Mouse (Mus musculus) neural tube, embryonic 14.5 days (tissue): ENCODE data around the gene D930007J09Rik. TPM values are rescaled to one million over a fixed set of nuclear protein-coding genes. Genes with fewer than 3 reads are reported as not detected.

Experiments
- ATAC-seq: fragments of 200-750 bp; cut with Nextera tagmentation; 2 replicates; pipeline ENCODE4 v1.8.0; 2017; ENCODE audit warnings: low read depth, mild to moderate bottlenecking, moderate TSS enrichment, moderate library complexity
- H3K27ac ChIP-seq: fragments of 300-500 bp; sonication (generic); 2 replicates; pipeline ENCODE4 v1.5.1; 2014; ENCODE audit warnings: low read depth, mild to moderate bottlenecking, control low read depth, low read length, moderate library complexity, mixed read lengths
- H3K27me3 ChIP-seq: fragments of 300-500 bp; sonication (generic); 2 replicates; pipeline ENCODE4 v1.6.1; 2014; ENCODE audit warnings: low read length; ENCODE audit not compliant: control insufficient read depth, insufficient read depth
- H3K36me3 ChIP-seq: fragments of 300-500 bp; sonication (generic); 2 replicates; pipeline ENCODE4 v1.6.1; 2014; ENCODE audit warnings: low read length, mixed read lengths; ENCODE audit not compliant: control insufficient read depth, insufficient read depth
- H3K4me1 ChIP-seq: fragments of 300-500 bp; sonication (generic); 2 replicates; pipeline ENCODE4 v1.6.1; 2014; ENCODE audit warnings: low read length; ENCODE audit not compliant: control insufficient read depth, insufficient read depth
- H3K4me2 ChIP-seq: fragments of 300-500 bp; sonication (generic); 2 replicates; pipeline ENCODE4 v1.6.1; 2014; ENCODE audit warnings: mild to moderate bottlenecking, low read depth, low read length, control low read depth
- H3K4me3 ChIP-seq: fragments of 300-500 bp; sonication (generic); 2 replicates; pipeline ENCODE4 v1.5.1; 2014; ENCODE audit warnings: low read depth, low read length, control low read depth, mixed read lengths
- H3K9ac ChIP-seq: fragments of 300-500 bp; sonication (generic); replicated peaks from 2 replicates; pipeline ENCODE4 v1.6.1; 2014; ENCODE audit warnings: low read depth, mild to moderate bottlenecking, control low read depth, low read length, mixed read lengths
- H3K9me3 ChIP-seq: fragments of 300-500 bp; sonication (generic); 2 replicates; pipeline ENCODE4 v1.6.1; 2016; ENCODE audit warnings: low read length; ENCODE audit not compliant: control insufficient read depth
- WGBS: fragments of 180-500 bp; shearing (Covaris S2); extraction: QIAGEN DNeasy Blood & Tissue Kit; methylation state at CpG from one replicate; pipeline ENCODE4 v1.1.7; 2014; 5-methylcytosine and 5-hydroxymethylcytosine counted together
- polyA plus RNA-seq: library from polyadenylated mRNA; unstranded; fragments of >200 nt; fragmentation: Nextera tagmentation; extraction: Ambion mirVana; gene quantifications from 2 replicates; pipeline ENCODE4 v1.2.1, GENCODE M21; 2014

Gene D930007J09Rik
- polyA plus RNA-seq, 1 experiment from 2014 or later: not detected

- Histone ChIP-seq H3K9ac (no peak overlapping the region), H3K4me3 (no peak overlapping the region), H3K27me3 (no peaks in the 10 kb centered on the region), H3K4me1 (0 out of 2 replicates have a peak, but pooled peaks cover 3% of the 10 kb centered on the region), H3K9me3 (no peaks in the 10 kb centered on the region), H3K36me3 (no peaks in the 10 kb centered on the region), H3K4me2 (no peak overlapping the region), H3K27ac (no peak overlapping the region)
- 91% methylated on average over 5 of the region's 5 CpGs for WGBS
- ATAC-seq: no peak
These were observed 31.9 kb upstream of the D930007J09Rik start for GRCm38 (mm10) chr13:32834513-32834912.

GRCm38 (mm10) chr13:32833237-32833636, 30.6 kb upstream of the D930007J09Rik start:
- no peak overlapping the region for H3K27ac ChIP-seq
- no peak overlapping the region for H3K4me3 ChIP-seq
- 75% methylated on average over 6 of the region's 6 CpGs for WGBS
- H3K4me2 ChIP-seq: no peak overlapping the region
- no peak for ATAC-seq
- no peaks in the 10 kb centered on the region for H3K36me3 ChIP-seq
- H3K27me3 ChIP-seq: no peaks in the 10 kb centered on the region
- 0 out of 2 replicates have a peak, but pooled peaks cover 3% of the 10 kb centered on the region for H3K4me1 ChIP-seq
- no peaks in the 10 kb centered on the region for H3K9me3 ChIP-seq
- no peak overlapping the region for H3K9ac ChIP-seq

- Histone ChIP-seq H3K4me1 (0 out of 2 replicates have a peak, but pooled peaks cover 3% of the 10 kb centered on the region), H3K27me3 (no peaks in the 10 kb centered on the region), H3K27ac (no peak overlapping the region), H3K4me2 (no peak overlapping the region), H3K9me3 (no peaks in the 10 kb centered on the region), H3K9ac (no peak overlapping the region), H3K36me3 (no peaks in the 10 kb centered on the region), H3K4me3 (no peak overlapping the region)
- WGBS: 83% methylated on average over 3 of the region's 3 CpGs
- ATAC-seq: no peak
These were observed 30.1 kb upstream of the D930007J09Rik start for GRCm38 (mm10) chr13:32832776-32833175.

GRCm38 (mm10) chr13:32831505-32832273, 29.0 kb upstream of the D930007J09Rik start:
- Histone ChIP-seq H3K4me1 (0 out of 2 replicates have a peak, but pooled peaks cover 3% of the 10 kb centered on the region), H3K9me3 (no peaks in the 10 kb centered on the region), H3K4me3 (no peak overlapping the region), H3K9ac (no peak overlapping the region), H3K27ac (no peak overlapping the region), H3K4me2 (no peak overlapping the region), H3K36me3 (no peaks in the 10 kb centered on the region), H3K27me3 (no peaks in the 10 kb centered on the region)
- whole genome bisulfite sequencing: 71% methylated on average over 3 of the region's 3 CpGs
- ATAC-seq: no peak

- no peak overlapping the region for H3K4me3 ChIP-seq
- ATAC-seq: no peak
- no peaks in the 10 kb centered on the region for H3K9me3 ChIP-seq
- no peak overlapping the region for H3K27ac ChIP-seq
- 0 out of 2 replicates have a peak, but pooled peaks cover 3% of the 10 kb centered on the region for H3K4me1 ChIP-seq
- H3K27me3 ChIP-seq: no peaks in the 10 kb centered on the region
- H3K4me2 ChIP-seq: no peak overlapping the region
- H3K36me3 ChIP-seq: no peaks in the 10 kb centered on the region
- WGBS: 88% methylated on average over 4 of the region's 4 CpGs
- H3K9ac ChIP-seq: no peak overlapping the region
These were observed 26.2 kb upstream of the D930007J09Rik start for GRCm38 (mm10) chr13:32828886-32829285.

GRCm38 (mm10) chr13:32827951-32828350, 25.3 kb upstream of the D930007J09Rik start:
- Histone ChIP-seq H3K9ac (no peak overlapping the region), H3K27me3 (no peaks in the 10 kb centered on the region), H3K36me3 (no peaks in the 10 kb centered on the region), H3K27ac (no peak overlapping the region), H3K4me1 (0 out of 2 replicates have a peak, but pooled peaks cover 3% of the 10 kb centered on the region), H3K4me2 (no peak overlapping the region), H3K9me3 (no peaks in the 10 kb centered on the region), H3K4me3 (no peak overlapping the region)
- WGBS: 64% methylated on average over 4 of the region's 4 CpGs
- ATAC-seq: peak; percentile 48; the same call in 1 of the 2 replicates

- Histone ChIP-seq H3K36me3 (no peaks in the 10 kb centered on the region), H3K27ac (no peak overlapping the region), H3K4me3 (no peak overlapping the region), H3K9me3 (no peaks in the 10 kb centered on the region), H3K27me3 (no peaks in the 10 kb centered on the region), H3K4me1 (0 out of 2 replicates have a peak, but pooled peaks cover 3% of the 10 kb centered on the region), H3K9ac (no peak overlapping the region), H3K4me2 (no peak overlapping the region)
- 88% methylated on average over 3 of the region's 3 CpGs for WGBS
- ATAC-seq: no peak
These were observed 24.6 kb upstream of the D930007J09Rik start for GRCm38 (mm10) chr13:32827111-32827822.

GRCm38 (mm10) chr13:32825546-32825945, 22.9 kb upstream of the D930007J09Rik start:
- Histone ChIP-seq H3K27me3 (no peaks in the 10 kb centered on the region), H3K36me3 (peaks cover 8% of the 10 kb centered on the region; the same call in 1 of the 2 replicates), H3K4me3 (no peak overlapping the region), H3K4me2 (no peak overlapping the region), H3K4me1 (no peaks in the 10 kb centered on the region), H3K9ac (no peak overlapping the region), H3K27ac (no peak overlapping the region), H3K9me3 (no peaks in the 10 kb centered on the region)
- WGBS: 94% methylated on average over 8 of the region's 8 CpGs
- no peak for ATAC-seq
